Mouse (Mus musculus): ENCODE data around the gene Sgce. TPM values are rescaled to one million over a fixed set of nuclear protein-coding genes. Genes with fewer than 3 reads are reported as not detected.
A peak's percentile ranks its signal among the peaks of the same experiment; 100 is the strongest.

Gene Sgce
- polyA plus RNA-seq, 1 experiment from 2014 or later, result 53.7 TPM

- H3K36me3 ChIP-seq (ENCODE audit: control insufficient read depth, insufficient read depth), result no peaks in the 10 kb centered on the region
- peaks cover 3% of the 10 kb centered on the region for H3K4me1 ChIP-seq (replicated peaks; ENCODE audit: control insufficient read depth, insufficient read depth, low read length)
- no peaks in the 10 kb centered on the region for H3K27me3 ChIP-seq (replicated peaks; ENCODE audit: control insufficient read depth, insufficient read depth, low read length)
- 86% methylated on average over 8 of the region's 8 CpGs for WGBS
- H3K4me3 ChIP-seq (replicated peaks; ENCODE audit: low read length), result no peak overlapping the region
- H3K9me3 ChIP-seq (ENCODE audit: control insufficient read depth, low read length), result no peaks in the 10 kb centered on the region
- no peak overlapping the region for H3K9ac ChIP-seq (replicated peaks; ENCODE audit: low read depth, low read length)
- H3K27ac ChIP-seq (ENCODE audit: low read length), result no peak overlapping the region
- ATAC-seq, result no peak
- H3K4me2 ChIP-seq (ENCODE audit: low read length), result no peak overlapping the region
Observed at GRCm38 (mm10) chr6:4731675-4732074, 15.3 kb downstream of the Sgce start.

GRCm38 (mm10) chr6:4728305-4728704, 18.7 kb downstream of the Sgce start:
- Histone ChIP-seq H3K36me3 (ENCODE audit: control insufficient read depth, insufficient read depth) (no peaks in the 10 kb centered on the region), H3K9ac (replicated peaks; ENCODE audit: low read depth, low read length) (no peak overlapping the region), H3K27ac (ENCODE audit: low read length) (no peak overlapping the region), H3K4me2 (ENCODE audit: low read length) (no peak overlapping the region), H3K27me3 (replicated peaks; ENCODE audit: control insufficient read depth, insufficient read depth, low read length) (no peaks in the 10 kb centered on the region), H3K9me3 (ENCODE audit: control insufficient read depth, low read length) (no peaks in the 10 kb centered on the region), H3K4me1 (replicated peaks; ENCODE audit: control insufficient read depth, insufficient read depth, low read length) (no peaks in the 10 kb centered on the region), H3K4me3 (replicated peaks; ENCODE audit: low read length) (no peak overlapping the region)
- 91% methylated on average over 2 of the region's 2 CpGs for WGBS
- no peak for ATAC-seq

GRCm38 (mm10) chr6:4723998-4724757, 22.8 kb downstream of the Sgce start:
- Histone ChIP-seq H3K27me3 (replicated peaks; ENCODE audit: control insufficient read depth, insufficient read depth, low read length) (no peaks in the 10 kb centered on the region), H3K36me3 (ENCODE audit: control insufficient read depth, insufficient read depth) (no peaks in the 10 kb centered on the region), H3K9me3 (ENCODE audit: control insufficient read depth, low read length) (no peaks in the 10 kb centered on the region), H3K4me2 (ENCODE audit: low read length) (no peak overlapping the region), H3K27ac (ENCODE audit: low read length) (no peak overlapping the region), H3K4me1 (replicated peaks; ENCODE audit: control insufficient read depth, insufficient read depth, low read length) (peaks cover 6% of the 10 kb centered on the region; the same call in 1 of the 2 replicates), H3K4me3 (replicated peaks; ENCODE audit: low read length) (no peak overlapping the region), H3K9ac (replicated peaks; ENCODE audit: low read depth, low read length) (no peak overlapping the region)
- 63% methylated on average over 15 of the region's 15 CpGs for WGBS
- ATAC-seq, result no peak

GRCm38 (mm10) chr6:4722739-4723138, 24.3 kb downstream of the Sgce start:
- no peaks in the 10 kb centered on the region for H3K9me3 ChIP-seq (ENCODE audit: control insufficient read depth, low read length)
- H3K4me2 ChIP-seq (ENCODE audit: low read length), result no peak overlapping the region
- no peaks in the 10 kb centered on the region for H3K36me3 ChIP-seq (ENCODE audit: control insufficient read depth, insufficient read depth)
- WGBS, result 79% methylated on average over 13 of the region's 13 CpGs
- ATAC-seq, result no peak
- H3K4me1 ChIP-seq (replicated peaks; ENCODE audit: control insufficient read depth, insufficient read depth, low read length), result peaks cover 6% of the 10 kb centered on the region; the same call in 1 of the 2 replicates
- no peak overlapping the region for H3K27ac ChIP-seq (ENCODE audit: low read length)
- H3K4me3 ChIP-seq (replicated peaks; ENCODE audit: low read length), result no peak overlapping the region
- H3K27me3 ChIP-seq (replicated peaks; ENCODE audit: control insufficient read depth, insufficient read depth, low read length), result no peaks in the 10 kb centered on the region
- H3K9ac ChIP-seq (replicated peaks; ENCODE audit: low read depth, low read length), result no peak overlapping the region

- Histone ChIP-seq H3K4me3 (replicated peaks; ENCODE audit: low read length) (no peak overlapping the region), H3K36me3 (ENCODE audit: control insufficient read depth, insufficient read depth) (no peaks in the 10 kb centered on the region), H3K27me3 (replicated peaks; ENCODE audit: control insufficient read depth, insufficient read depth, low read length) (no peaks in the 10 kb centered on the region), H3K4me2 (ENCODE audit: low read length) (no peak overlapping the region), H3K27ac (ENCODE audit: low read length) (no peak overlapping the region), H3K9me3 (ENCODE audit: control insufficient read depth, low read length) (no peaks in the 10 kb centered on the region), H3K4me1 (replicated peaks; ENCODE audit: control insufficient read depth, insufficient read depth, low read length) (peaks cover 6% of the 10 kb centered on the region; the same call in 1 of the 2 replicates), H3K9ac (replicated peaks; ENCODE audit: low read depth, low read length) (no peak overlapping the region)
- ATAC-seq, result peak; percentile 31; the same call in 1 of the 2 replicates
- WGBS, result 24% methylated on average over 6 of the region's 6 CpGs
Observed at GRCm38 (mm10) chr6:4722142-4722541, 24.9 kb downstream of the Sgce start.

DNA sequence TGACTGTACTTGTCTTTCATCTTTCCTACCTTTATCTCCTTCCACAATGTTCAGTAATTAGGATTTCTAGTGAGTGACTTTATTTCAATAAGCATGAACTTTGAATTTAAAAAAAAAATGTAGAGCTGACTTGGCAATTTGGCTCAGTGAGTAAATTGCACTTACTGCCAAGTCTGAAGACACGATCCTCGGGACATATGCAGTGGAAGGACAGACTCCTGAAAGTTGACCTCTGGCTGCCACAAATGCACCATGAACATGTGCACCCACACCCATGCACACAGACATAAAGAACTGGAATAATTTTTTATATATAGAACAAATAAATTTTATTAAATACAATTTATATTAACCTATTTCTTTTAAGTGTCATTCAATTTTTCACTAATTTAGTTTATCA, 29.7 kb downstream of the Sgce start:
- no peak overlapping the region for H3K4me2 ChIP-seq (ENCODE audit: low read length)
- no peaks in the 10 kb centered on the region for H3K36me3 ChIP-seq (ENCODE audit: control insufficient read depth, insufficient read depth)
- no peaks in the 10 kb centered on the region for H3K27me3 ChIP-seq (replicated peaks; ENCODE audit: control insufficient read depth, insufficient read depth, low read length)
- H3K4me3 ChIP-seq (replicated peaks; ENCODE audit: low read length), result no peak overlapping the region
- no peak for ATAC-seq
- no peak overlapping the region for H3K9ac ChIP-seq (replicated peaks; ENCODE audit: low read depth, low read length)
- H3K4me1 ChIP-seq (replicated peaks; ENCODE audit: control insufficient read depth, insufficient read depth, low read length), result peaks cover 3% of the 10 kb centered on the region; the same call in 1 of the 2 replicates
- 83% methylated on average over 2 of the region's 2 CpGs for WGBS
- no peaks in the 10 kb centered on the region for H3K9me3 ChIP-seq (ENCODE audit: control insufficient read depth, low read length)
- H3K27ac ChIP-seq (ENCODE audit: low read length), result no peak overlapping the region

DNA sequence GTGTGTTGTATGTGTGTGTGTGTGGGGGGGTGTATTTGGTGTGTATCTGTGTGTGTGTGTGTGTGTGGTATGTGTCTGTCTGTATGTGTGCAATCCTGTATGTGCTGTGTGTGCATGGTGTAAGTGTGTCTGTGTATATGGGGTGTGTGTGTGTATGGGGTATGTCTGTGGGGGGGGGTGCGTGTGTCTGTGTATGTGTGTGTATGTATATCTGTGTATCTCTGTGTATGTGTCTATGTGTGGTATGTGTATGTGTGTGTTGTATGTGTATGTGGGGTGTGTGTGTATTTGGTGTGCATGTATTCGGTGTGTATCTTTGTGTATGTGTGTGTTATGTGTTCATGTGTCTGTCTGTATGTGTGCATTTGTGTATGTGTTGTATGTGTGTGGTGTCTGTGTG, 30.8 kb downstream of the Sgce start:
- Histone ChIP-seq H3K4me3 (replicated peaks; ENCODE audit: low read length) (no peak overlapping the region), H3K9me3 (ENCODE audit: control insufficient read depth, low read length) (no peaks in the 10 kb centered on the region), H3K9ac (replicated peaks; ENCODE audit: low read depth, low read length) (no peak overlapping the region), H3K36me3 (ENCODE audit: control insufficient read depth, insufficient read depth) (no peaks in the 10 kb centered on the region), H3K4me2 (ENCODE audit: low read length) (no peak overlapping the region), H3K4me1 (replicated peaks; ENCODE audit: control insufficient read depth, insufficient read depth, low read length) (no peaks in the 10 kb centered on the region), H3K27me3 (replicated peaks; ENCODE audit: control insufficient read depth, insufficient read depth, low read length) (no peaks in the 10 kb centered on the region), H3K27ac (ENCODE audit: low read length) (no peak overlapping the region)
- WGBS, result 100% methylated on average over 2 of the region's 2 CpGs
- no peak for ATAC-seq

DNA sequence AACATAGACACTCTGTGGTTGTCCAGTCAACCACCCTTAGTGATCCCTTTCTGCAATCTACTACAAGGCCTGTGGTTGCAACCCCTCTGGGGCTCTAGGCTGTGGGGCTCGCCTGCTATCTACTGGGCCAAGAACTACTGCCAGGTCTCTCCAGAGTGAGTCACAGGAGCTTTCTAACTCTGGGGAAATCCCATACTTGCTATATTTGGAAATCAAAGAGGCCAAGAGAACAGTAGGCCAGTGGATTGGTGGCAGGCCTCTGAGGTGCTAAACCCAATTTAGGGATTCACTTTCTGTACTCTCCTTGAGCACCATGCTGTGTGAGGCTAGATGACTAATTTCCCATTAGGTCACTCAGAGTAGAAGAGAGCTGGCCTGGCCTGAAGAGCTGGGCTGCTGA, 38.0 kb downstream of the Sgce start:
- Histone ChIP-seq H3K9me3 (ENCODE audit: control insufficient read depth, low read length) (no peaks in the 10 kb centered on the region), H3K9ac (replicated peaks; ENCODE audit: low read depth, low read length) (no peak overlapping the region), H3K27ac (ENCODE audit: low read length) (no peak overlapping the region), H3K27me3 (replicated peaks; ENCODE audit: control insufficient read depth, insufficient read depth, low read length) (no peaks in the 10 kb centered on the region), H3K36me3 (ENCODE audit: control insufficient read depth, insufficient read depth) (no peaks in the 10 kb centered on the region), H3K4me1 (replicated peaks; ENCODE audit: control insufficient read depth, insufficient read depth, low read length) (no peaks in the 10 kb centered on the region), H3K4me2 (ENCODE audit: low read length) (no peak overlapping the region), H3K4me3 (replicated peaks; ENCODE audit: low read length) (no peak overlapping the region)
- 95% methylated on average over 1 of the region's 1 CpGs for WGBS
- no peak for ATAC-seq

GRCm38 (mm10) chr6:4706415-4706814, 40.6 kb downstream of the Sgce start:
- H3K9me3 ChIP-seq (ENCODE audit: control insufficient read depth, low read length), result no peaks in the 10 kb centered on the region
- no peaks in the 10 kb centered on the region for H3K27me3 ChIP-seq (replicated peaks; ENCODE audit: control insufficient read depth, insufficient read depth, low read length)
- WGBS, result 88% methylated on average over 5 of the region's 5 CpGs

More at GRCm38 (mm10) chr6:4706415-4706814, 40.6 kb downstream of the Sgce start:
- no peak overlapping the region for H3K9ac ChIP-seq (replicated peaks; ENCODE audit: low read depth, low read length)
- H3K4me3 ChIP-seq (replicated peaks; ENCODE audit: low read length), result no peak overlapping the region
- H3K4me2 ChIP-seq (ENCODE audit: low read length), result no peak overlapping the region
- H3K27ac ChIP-seq (ENCODE audit: low read length), result no peak overlapping the region
- no peaks in the 10 kb centered on the region for H3K4me1 ChIP-seq (replicated peaks; ENCODE audit: control insufficient read depth, insufficient read depth, low read length)
- ATAC-seq, result no peak
- H3K36me3 ChIP-seq (ENCODE audit: control insufficient read depth, insufficient read depth), result no peaks in the 10 kb centered on the region
